Mouse (Mus musculus) ovary, postnatal 36 days (tissue): ENCODE measurements around the gene Gcm1.
"Not testable (repeated sequence)": the region's sequence is repeated elsewhere in the genome, so short reads cannot be mapped to it uniquely, and the experiment has no call there.

Experiments used
- DNase-seq: peaks from one replicate; pipeline ENCODE4 v3.0.0; 2022; ENCODE audit warnings: low spot score, mixed read lengths

The Gcm1 gene

DNA sequence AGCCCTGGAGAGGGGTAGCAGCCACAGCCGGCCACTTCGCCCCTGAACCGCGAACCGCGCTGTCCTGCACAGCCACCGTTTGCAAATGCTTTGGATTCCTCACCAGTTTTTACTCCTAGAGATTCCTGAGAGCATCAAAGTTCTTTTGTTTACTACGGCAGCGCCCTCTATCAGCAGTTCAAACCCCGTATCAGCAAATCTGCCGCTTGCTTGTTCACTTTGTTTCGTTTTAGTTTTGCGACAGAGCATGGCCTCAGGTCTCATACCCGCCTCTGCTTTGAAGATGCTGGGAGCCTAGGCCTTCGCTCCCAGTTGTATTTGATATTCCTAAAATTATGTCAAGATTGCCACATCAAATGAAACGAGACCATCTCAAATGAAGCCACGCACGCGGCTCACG, 5.0 kb upstream of the Gcm1 start:
- no peak for DNase-seq

DNA sequence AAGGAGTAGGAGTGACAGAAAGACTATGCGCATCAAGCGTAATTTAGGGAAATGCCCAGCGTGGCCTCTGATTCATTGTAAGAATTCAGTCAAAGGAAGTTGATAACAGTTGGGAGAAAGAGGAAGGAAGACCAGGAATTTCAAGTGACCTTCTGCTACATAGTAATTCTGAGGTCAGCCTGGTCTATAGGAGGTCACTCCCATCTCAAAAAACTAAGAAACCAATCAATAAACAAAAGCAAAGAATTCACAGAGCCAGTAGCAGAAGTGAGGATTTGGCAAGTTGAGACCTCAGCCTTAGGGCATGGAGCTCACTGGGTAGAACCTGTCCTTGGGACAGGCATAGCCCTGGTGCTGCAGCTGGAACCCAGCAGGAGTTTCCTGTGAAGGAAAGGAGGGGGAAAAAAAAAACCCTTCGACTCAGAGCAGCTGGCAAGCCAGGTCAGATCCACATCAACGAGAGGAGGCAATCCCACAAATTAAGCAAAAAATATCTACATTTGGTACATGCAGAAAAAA, 1.2 kb upstream of the Gcm1 start:
- DNase-seq = no peak

DNA sequence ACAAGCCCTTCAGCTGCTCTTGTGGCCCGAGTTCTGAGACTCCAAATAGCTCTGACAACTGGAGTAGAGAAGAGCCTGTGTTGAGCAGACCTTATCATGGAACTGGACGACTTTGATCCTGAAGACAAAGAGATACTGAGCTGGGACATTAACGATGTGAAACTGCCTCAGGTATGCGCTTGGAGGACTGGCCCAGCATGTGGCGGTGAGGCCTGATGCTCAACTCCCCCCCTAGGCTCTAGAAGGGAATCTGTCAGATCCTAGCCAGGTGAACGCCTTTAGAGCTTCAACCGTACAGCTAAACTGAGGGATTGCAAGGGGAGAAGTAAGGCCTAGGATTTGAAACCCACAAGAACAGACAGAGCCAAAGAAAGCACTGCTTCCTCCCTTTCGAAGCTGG, 2.1 kb downstream of the Gcm1 start:
- no peak for DNase-seq

GRCm38 (mm10) chr9:78054298-78054697, 2.6 kb downstream of the Gcm1 start:
- DNase-seq = no peak

DNA sequence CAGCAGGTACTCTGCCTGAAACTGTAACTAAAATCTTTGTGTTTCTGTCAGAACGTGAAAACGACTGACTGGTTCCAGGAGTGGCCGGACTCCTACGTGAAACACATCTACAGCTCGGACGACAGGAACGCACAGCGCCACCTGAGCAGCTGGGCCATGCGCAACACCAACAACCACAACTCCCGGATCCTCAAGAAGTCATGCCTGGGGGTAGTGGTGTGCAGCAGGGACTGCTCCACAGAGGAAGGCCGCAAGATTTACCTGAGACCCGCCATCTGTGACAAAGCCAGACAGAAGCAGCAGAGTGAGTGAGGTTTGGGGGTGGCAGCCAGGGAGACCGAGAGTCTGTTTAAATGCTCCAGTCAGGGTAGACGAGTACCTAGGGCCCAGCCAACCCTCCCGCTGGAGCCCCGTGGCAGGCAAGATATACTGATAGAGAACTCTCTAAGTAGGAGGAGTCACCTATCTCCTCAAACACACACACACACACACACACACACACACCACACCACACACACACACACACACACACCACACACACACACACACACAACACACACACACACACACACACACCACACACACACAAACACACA, 7.9 kb downstream of the Gcm1 start:
- no peak for DNase-seq

DNA sequence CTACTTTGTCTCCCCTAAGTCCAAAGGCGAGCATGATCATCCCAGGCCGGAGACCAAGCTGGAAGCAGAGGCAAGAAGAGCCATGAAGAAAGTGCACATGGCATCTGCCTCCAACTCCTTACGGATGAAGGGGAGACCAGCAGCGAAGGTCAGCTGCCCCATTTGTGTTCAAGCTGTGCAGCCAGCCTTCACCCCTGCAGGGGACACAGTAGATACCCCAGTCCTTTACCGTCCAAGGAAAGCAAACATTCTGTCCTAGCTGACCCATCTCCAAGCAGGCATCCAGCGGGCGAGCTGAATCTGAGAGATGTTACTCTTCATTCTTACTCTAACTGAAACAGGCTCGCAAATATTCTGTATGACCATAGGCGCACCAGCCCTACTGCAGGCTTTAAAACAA, 10.7 kb downstream of the Gcm1 start:
- DNase-seq = no peak

DNA sequence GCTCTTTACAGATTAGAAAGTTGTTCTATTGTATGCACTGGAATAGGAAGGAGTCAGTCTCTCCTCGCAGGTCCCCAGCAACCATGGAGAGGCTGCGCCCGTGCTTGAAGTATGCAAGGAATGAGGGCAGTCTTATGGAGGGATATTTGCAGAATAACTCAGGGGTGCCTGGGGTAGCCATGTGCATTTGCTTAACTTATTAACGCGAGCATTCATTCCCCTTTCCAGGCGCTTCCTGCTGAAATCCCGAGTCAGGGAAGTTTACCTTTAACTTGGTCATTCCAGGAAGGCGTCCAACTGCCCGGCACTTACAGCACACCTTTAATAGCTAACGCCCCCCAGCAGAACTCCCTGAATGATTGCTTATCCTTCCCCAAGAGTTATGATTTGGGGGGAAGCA, 12.4 kb downstream of the Gcm1 start:
- no peak for DNase-seq

DNA sequence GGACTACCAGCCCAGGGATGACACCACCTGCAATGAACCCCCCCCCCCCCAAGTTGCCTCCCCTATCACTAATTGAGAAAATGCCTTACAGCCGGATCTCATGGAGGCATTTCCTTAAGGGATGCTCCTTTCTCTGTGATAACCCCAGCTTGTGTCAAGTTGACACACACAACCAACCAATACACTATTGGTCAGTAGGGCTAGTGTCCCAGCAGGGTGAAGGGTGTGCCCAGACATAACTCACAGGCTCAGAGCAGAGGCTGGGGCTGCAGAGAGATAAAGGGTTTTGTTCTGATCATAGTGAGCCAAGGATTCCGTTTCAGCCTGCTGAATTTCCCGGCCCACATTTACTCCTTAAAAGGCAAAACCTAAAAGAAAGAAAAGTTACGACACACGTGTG, 18.8 kb downstream of the Gcm1 start:
- DNase-seq = no peak

GRCm38 (mm10) chr9:78071626-78072025, 19.9 kb downstream of the Gcm1 start:
- no peak for DNase-seq

GRCm38 (mm10) chr9:78073291-78073690, 21.6 kb downstream of the Gcm1 start:
- not testable (repeated sequence) for DNase-seq

DNA sequence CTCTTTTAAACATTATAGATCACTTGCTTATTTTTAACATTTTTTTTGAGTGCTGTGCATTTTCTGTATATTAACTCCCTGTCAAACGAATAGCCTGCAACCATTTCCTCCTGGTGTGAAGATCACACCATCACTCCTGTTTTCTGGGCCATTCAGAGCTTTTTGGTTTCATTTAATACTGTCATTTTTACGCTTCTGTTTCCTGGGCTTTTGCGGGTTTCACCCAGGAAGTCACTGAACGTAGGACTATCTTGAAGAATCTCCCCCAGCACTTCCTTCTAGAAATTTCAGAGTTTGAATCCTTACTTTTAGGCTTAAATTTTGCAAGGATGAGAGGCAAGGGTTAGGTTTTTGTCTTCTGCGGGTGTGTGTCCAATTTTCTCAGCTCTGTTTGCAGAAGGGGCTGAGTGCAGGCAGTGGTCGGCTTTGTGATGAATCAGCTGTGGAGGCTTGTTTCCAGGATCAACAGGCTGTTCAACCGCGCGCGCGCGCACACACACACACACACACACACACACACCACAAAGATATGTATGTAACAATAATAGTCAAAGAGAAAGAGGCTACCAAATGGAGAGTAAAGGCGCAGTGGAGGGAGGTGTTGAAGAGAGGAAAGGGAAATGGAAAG, 22.1 kb downstream of the Gcm1 start:
- no peak for DNase-seq

GRCm38 (mm10) chr9:78075256-78075655, 23.5 kb downstream of the Gcm1 start:
- no peak for DNase-seq

GRCm38 (mm10) chr9:78078240-78078639, 26.5 kb downstream of the Gcm1 start:
- no peak for DNase-seq

DNA sequence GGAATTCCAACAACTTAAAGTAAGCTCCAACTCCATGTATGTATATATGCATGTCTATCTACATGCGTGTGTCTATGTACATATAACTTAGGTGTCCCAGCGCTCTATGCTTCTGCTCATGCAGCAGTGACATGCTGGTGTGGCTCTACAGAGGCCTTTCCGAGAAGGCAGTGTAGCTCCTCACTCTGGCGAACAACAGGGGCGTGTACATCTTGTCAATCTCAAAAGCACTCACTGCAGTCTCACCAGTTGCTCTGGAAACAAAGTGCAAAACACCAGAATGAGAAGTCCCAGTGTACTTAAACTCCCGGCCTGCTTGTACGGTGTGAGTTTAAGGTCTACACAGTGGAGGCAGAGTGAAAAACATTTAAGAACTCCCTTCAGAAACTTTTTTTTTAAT, 30.1 kb downstream of the Gcm1 start:
- no peak for DNase-seq

DNA sequence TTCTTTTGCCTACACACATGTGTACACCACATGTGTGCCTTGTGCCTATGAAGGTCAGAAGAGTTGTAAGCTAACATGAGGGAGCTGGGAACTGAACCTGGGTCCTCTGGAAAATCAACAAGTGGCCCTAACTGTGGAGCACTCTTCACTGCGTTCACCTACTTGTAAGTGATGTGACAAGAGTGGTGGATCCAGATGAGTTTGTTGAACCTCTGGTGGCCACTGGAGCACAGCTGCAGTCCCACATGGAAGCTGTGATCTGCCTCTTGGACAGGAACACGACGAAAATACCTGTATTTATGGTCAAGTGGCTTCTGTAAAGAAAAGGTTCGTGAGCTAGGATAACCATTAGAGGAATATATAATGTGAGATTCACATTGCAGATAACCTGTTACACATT, 32.6 kb downstream of the Gcm1 start:
- DNase-seq = no peak

GRCm38 (mm10) chr9:78085722-78086287, 34.1 kb downstream of the Gcm1 start:
- DNase-seq = no peak

GRCm38 (mm10) chr9:78087751-78088150, 36.0 kb downstream of the Gcm1 start:
- DNase-seq = no peak

- no peak for DNase-seq
Measured at GRCm38 (mm10) chr9:78088521-78088920, 36.8 kb downstream of the Gcm1 start.

DNA sequence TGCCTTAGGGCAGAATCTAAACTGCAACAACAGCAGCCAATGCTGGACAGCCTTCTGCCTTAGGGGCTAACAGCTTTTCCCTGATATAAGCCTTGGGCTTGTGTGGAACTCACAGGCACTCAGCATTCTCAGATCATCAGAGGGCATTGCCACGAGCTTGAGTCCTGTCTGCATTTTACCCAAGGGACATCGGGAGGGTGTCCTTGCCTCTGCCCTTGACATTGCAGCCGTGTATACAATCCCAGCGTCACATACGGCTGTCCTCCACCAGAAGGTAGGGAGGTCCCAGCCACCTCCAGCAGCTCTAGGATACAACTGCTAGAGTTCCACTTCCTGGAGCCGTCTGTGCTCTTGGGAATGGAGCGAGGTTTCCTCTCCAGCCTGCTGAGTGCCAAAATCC, 37.2 kb downstream of the Gcm1 start:
- DNase-seq = no peak

- no peak for DNase-seq
Measured at GRCm38 (mm10) chr9:78089906-78090305, 38.2 kb downstream of the Gcm1 start.

GRCm38 (mm10) chr9:78090596-78090995, 38.9 kb downstream of the Gcm1 start:
- no peak for DNase-seq

GRCm38 (mm10) chr9:78095686-78096085, 44.0 kb downstream of the Gcm1 start:
- no peak for DNase-seq

GRCm38 (mm10) chr9:78096376-78096775, 44.7 kb downstream of the Gcm1 start:
- DNase-seq = no peak

- no peak for DNase-seq
Measured at GRCm38 (mm10) chr9:78100956-78101355, 49.2 kb downstream of the Gcm1 start.
